Mouse (Mus musculus) forebrain, embryonic 11.5 days (tissue): ENCODE measurements around the gene Itpr1. TPM values are rescaled to one million over a fixed set of nuclear protein-coding genes. Genes with fewer than 3 reads are reported as not detected.

Experiments
- ATAC-seq: fragments of 200-750 bp; cut with Nextera tagmentation; replicated peaks from 2 replicates; pipeline ENCODE4 v1.8.0; 2017; ENCODE audit warnings: moderate TSS enrichment; ENCODE audit not compliant: low FRiP score
- DNase-seq: peaks from one replicate; pipeline ENCODE4 v3.0.0-alpha.2; 2017; ENCODE audit warnings: low spot score
- H3K27ac ChIP-seq: fragments of 300-500 bp; sonication (generic); 2 replicates; pipeline ENCODE4 v1.5.1; 2014; ENCODE audit warnings: low read depth, low read length
- H3K27me3 ChIP-seq: fragments of 300-500 bp; sonication (generic); 2 replicates; pipeline ENCODE4 v1.6.1; 2014; ENCODE audit warnings: mild to moderate bottlenecking, low read length, mixed read lengths; ENCODE audit not compliant: control insufficient read depth, insufficient read depth
- H3K36me3 ChIP-seq: fragments of 300-500 bp; sonication (generic); 2 replicates; pipeline ENCODE4 v1.6.1; 2014; ENCODE audit warnings: mild to moderate bottlenecking, low read length, moderate library complexity, mixed read lengths; ENCODE audit not compliant: control insufficient read depth, insufficient read depth
- H3K4me1 ChIP-seq: fragments of 300-500 bp; sonication (generic); replicated peaks from 2 replicates; pipeline ENCODE4 v1.6.1; 2014; ENCODE audit warnings: low read length, mixed read lengths; ENCODE audit not compliant: control insufficient read depth, insufficient read depth
- H3K4me2 ChIP-seq: fragments of 300-500 bp; sonication (generic); 2 replicates; pipeline ENCODE4 v1.6.1; 2014; ENCODE audit warnings: low read depth, mild to moderate bottlenecking, low read length, moderate library complexity, mixed read lengths; ENCODE audit not compliant: severe bottlenecking
- H3K4me3 ChIP-seq: fragments of 300-500 bp; sonication (generic); 2 replicates; pipeline ENCODE4 v1.5.1; 2014; ENCODE audit warnings: low read depth, low read length
- H3K9ac ChIP-seq: fragments of 300-500 bp; sonication (generic); 2 replicates; pipeline ENCODE4 v1.6.1; 2014; ENCODE audit warnings: low read length
- H3K9me3 ChIP-seq: fragments of 300-500 bp; sonication (generic); 2 replicates; pipeline ENCODE4 v1.6.1; 2016; ENCODE audit warnings: low read length, mixed read lengths; ENCODE audit not compliant: control insufficient read depth
- WGBS: fragments of 180-500 bp; shearing (Covaris S2); extraction: QIAGEN DNeasy Blood & Tissue Kit; methylation state at CpG from one replicate; pipeline ENCODE4 v1.1.7; 2014; 5-methylcytosine and 5-hydroxymethylcytosine counted together
- polyA plus RNA-seq: library from polyadenylated mRNA; unstranded; fragments of >200 nt; fragmentation: Nextera tagmentation; extraction: Ambion mirVana; gene quantifications from 2 replicates; pipeline ENCODE4 v1.2.1, GENCODE M21; 2014

Gene Itpr1
- polyA plus RNA-seq, 1 experiment from 2014 or later, result 8.1 TPM

- Histone ChIP-seq H3K4me2 (no peak overlapping the region), H3K36me3 (no peaks in the 10 kb centered on the region), H3K4me1 (no peaks in the 10 kb centered on the region), H3K4me3 (no peak overlapping the region), H3K27ac (no peak overlapping the region), H3K9me3 (no peaks in the 10 kb centered on the region), H3K9ac (no peak overlapping the region), H3K27me3 (no peaks in the 10 kb centered on the region)
- DNase-seq (no peak), ATAC-seq (no peak)
- WGBS, result 92% methylated on average over 3 of the region's 3 CpGs
Observed at GRCm38 (mm10) chr6:108282621-108283020, 69.7 kb downstream of the Itpr1 start.

GRCm38 (mm10) chr6:108284688-108285087 is 71.8 kb downstream of the Itpr1 start:
- Histone ChIP-seq H3K9me3 (no peaks in the 10 kb centered on the region), H3K27ac (no peak overlapping the region), H3K4me2 (no peak overlapping the region), H3K36me3 (no peaks in the 10 kb centered on the region), H3K27me3 (no peaks in the 10 kb centered on the region), H3K4me3 (no peak overlapping the region), H3K4me1 (no peaks in the 10 kb centered on the region), H3K9ac (no peak overlapping the region)
- no peak for ATAC-seq
- DNase-seq, result no peak
- WGBS, result 92% methylated on average over 3 of the region's 3 CpGs

GRCm38 (mm10) chr6:108288979-108289378 is 76.1 kb downstream of the Itpr1 start:
- H3K4me3 ChIP-seq, result no peak overlapping the region
- H3K36me3 ChIP-seq, result no peaks in the 10 kb centered on the region
- 88% methylated on average over 3 of the region's 3 CpGs for WGBS
- no peak overlapping the region for H3K4me2 ChIP-seq
- ATAC-seq (no peak), DNase-seq (no peak)
- no peak overlapping the region for H3K9ac ChIP-seq
- no peaks in the 10 kb centered on the region for H3K27me3 ChIP-seq
- no peaks in the 10 kb centered on the region for H3K9me3 ChIP-seq
- no peaks in the 10 kb centered on the region for H3K4me1 ChIP-seq
- no peak overlapping the region for H3K27ac ChIP-seq

- Histone ChIP-seq H3K9me3 (no peaks in the 10 kb centered on the region), H3K4me2 (no peak overlapping the region), H3K4me3 (no peak overlapping the region), H3K4me1 (no peaks in the 10 kb centered on the region), H3K27ac (no peak overlapping the region), H3K36me3 (no peaks in the 10 kb centered on the region), H3K9ac (no peak overlapping the region), H3K27me3 (no peaks in the 10 kb centered on the region)
- WGBS, result 87% methylated on average over 2 of the region's 2 CpGs
- DNase-seq (no peak), ATAC-seq (no peak)
Observed at GRCm38 (mm10) chr6:108290978-108291377, 78.1 kb downstream of the Itpr1 start.

GRCm38 (mm10) chr6:108291556-108291955 is 78.7 kb downstream of the Itpr1 start:
- Histone ChIP-seq H3K4me1 (no peaks in the 10 kb centered on the region), H3K9ac (no peak overlapping the region), H3K4me3 (no peak overlapping the region), H3K4me2 (no peak overlapping the region), H3K9me3 (no peaks in the 10 kb centered on the region), H3K27me3 (no peaks in the 10 kb centered on the region), H3K36me3 (no peaks in the 10 kb centered on the region), H3K27ac (no peak overlapping the region)
- no peak for DNase-seq
- no peak for ATAC-seq
- 93% methylated on average over 3 of the region's 3 CpGs for WGBS

GRCm38 (mm10) chr6:108301856-108302255 is 89.0 kb downstream of the Itpr1 start:
- H3K4me1 ChIP-seq, result no peaks in the 10 kb centered on the region
- no peak overlapping the region for H3K4me2 ChIP-seq
- H3K9ac ChIP-seq, result no peak overlapping the region
- 86% methylated on average over 5 of the region's 5 CpGs for WGBS
- no peak overlapping the region for H3K4me3 ChIP-seq
- ATAC-seq (no peak), DNase-seq (no peak)
- H3K27me3 ChIP-seq, result no peaks in the 10 kb centered on the region
- no peaks in the 10 kb centered on the region for H3K36me3 ChIP-seq
- H3K9me3 ChIP-seq, result no peaks in the 10 kb centered on the region
- no peak overlapping the region for H3K27ac ChIP-seq

- WGBS, result 92% methylated on average over 12 of the region's 12 CpGs
- H3K9me3 ChIP-seq, result no peaks in the 10 kb centered on the region
- ATAC-seq (no peak), DNase-seq (no peak)
- no peaks in the 10 kb centered on the region for H3K4me1 ChIP-seq
- H3K27ac ChIP-seq, result no peak overlapping the region
- no peaks in the 10 kb centered on the region for H3K27me3 ChIP-seq
- no peaks in the 10 kb centered on the region for H3K36me3 ChIP-seq
- no peak overlapping the region for H3K4me3 ChIP-seq
- no peak overlapping the region for H3K4me2 ChIP-seq
- H3K9ac ChIP-seq, result no peak overlapping the region
Observed at GRCm38 (mm10) chr6:108303619-108304567, 91.0 kb downstream of the Itpr1 start.

- Histone ChIP-seq H3K9me3 (no peaks in the 10 kb centered on the region), H3K4me1 (no peaks in the 10 kb centered on the region), H3K4me2 (no peak overlapping the region), H3K4me3 (no peak overlapping the region), H3K27me3 (no peaks in the 10 kb centered on the region), H3K36me3 (no peaks in the 10 kb centered on the region), H3K9ac (no peak overlapping the region), H3K27ac (no peak overlapping the region)
- 75% methylated on average over 12 of the region's 12 CpGs for WGBS
- ATAC-seq, result no peak
- no peak for DNase-seq
Observed at GRCm38 (mm10) chr6:108305171-108305779, 92.4 kb downstream of the Itpr1 start.
